Mouse (Mus musculus) ES-Bruce4 (cell line): ENCODE results near the gene Gpx8.

Experiments
- CTCF ChIP-seq: IDR thresholded peaks from one replicate; pipeline ENCODE4 v1.8.1; 2011; ENCODE audit warnings: low read depth, low read length
- POLR2A ChIP-seq: IDR thresholded peaks from one replicate; pipeline ENCODE4 v1.8.1; 2011; ENCODE audit warnings: low read length; ENCODE audit not compliant: insufficient read depth

GRCm38 (mm10) chr13:113047647-113048046, 1.4 kb upstream of the Gpx8 start:
- no peak for TF ChIP-seq CTCF
- no peak for TF ChIP-seq POLR2A
